Mouse (Mus musculus): ENCODE data around the gene Ramp2. TPM values are rescaled to one million over a fixed set of nuclear protein-coding genes. Genes with fewer than 3 reads are reported as not detected.

Ramp2 gene
- polyA plus RNA-seq, 1 experiment from 2014 or later = 96.5 TPM

- peak; percentile 95 for ATAC-seq (ENCODE audit: low FRiP score, low read depth)
- Histone ChIP-seq H3K4me1 (replicated peaks) (peaks cover 23% of the 10 kb centered on the region), H3K4me2 (peak within 1 kb of the TSS; percentile 73)
These were observed 19.6 kb upstream of the Ramp2 start, which contains the start of gene Ezh1 for GRCm38 (mm10) chr11:101226065-101226701. TSS of gene Ezh1 (minus strand) at chr11:101226463.

DNA sequence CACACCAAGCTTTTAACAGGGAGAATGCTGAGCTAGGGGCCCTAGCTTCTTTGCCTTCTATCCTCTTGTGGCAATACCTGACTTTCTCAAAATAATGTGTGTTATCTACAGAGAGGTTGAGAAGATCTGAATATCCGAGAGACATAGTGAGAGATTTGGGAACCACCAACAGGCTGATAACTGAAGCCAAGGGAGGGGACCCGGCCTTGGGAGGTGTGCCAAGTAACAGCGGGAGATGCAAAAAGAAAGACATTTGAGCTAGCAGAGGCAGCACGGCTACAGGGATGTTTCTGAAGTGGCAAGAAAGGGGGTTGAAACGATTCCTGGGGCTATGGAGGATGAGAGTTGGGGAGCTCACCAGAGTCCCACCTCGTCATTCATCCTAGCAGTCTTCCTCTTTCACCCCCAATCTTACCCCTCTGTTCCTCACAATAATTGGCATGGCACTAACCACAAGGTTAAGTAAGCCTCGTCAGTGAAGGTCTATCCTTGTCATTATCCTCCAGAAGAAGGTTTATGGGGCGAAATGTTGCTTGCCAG is 16.4 kb upstream of the Ramp2 start:
- no peak overlapping the region for H3K9ac ChIP-seq
- H3K4me3 ChIP-seq = no peak overlapping the region
- peak overlapping the region; percentile 76; the same call in 1 of the 2 replicates for H3K27ac ChIP-seq (replicated peaks)
- H3K4me1 ChIP-seq (replicated peaks) = peaks cover 29% of the 10 kb centered on the region
- no peaks in the 10 kb centered on the region for H3K27me3 ChIP-seq
- no peak overlapping the region for H3K4me2 ChIP-seq
- H3K36me3 ChIP-seq = no peaks in the 10 kb centered on the region
- WGBS = 22% methylated on average over 8 of the region's 8 CpGs
- ATAC-seq (ENCODE audit: low FRiP score, low read depth) = no peak
- H3K9me3 ChIP-seq = no peaks in the 10 kb centered on the region

More at GRCm38 (mm10) chr11:101226065-101226701, 19.6 kb upstream of the Ramp2 start, which contains the start of gene Ezh1:
- Histone ChIP-seq H3K36me3 (no peaks in the 10 kb centered on the region), H3K27ac (replicated peaks) (peak within 1 kb of the TSS; percentile 36), H3K4me3 (peak within 1 kb of the TSS; percentile 71), H3K9me3 (no peaks in the 10 kb centered on the region), H3K27me3 (no peaks in the 10 kb centered on the region), H3K9ac (peak within 1 kb of the TSS; percentile 74)
- under 1% methylated on average over 56 of the region's 56 CpGs for WGBS

DNA sequence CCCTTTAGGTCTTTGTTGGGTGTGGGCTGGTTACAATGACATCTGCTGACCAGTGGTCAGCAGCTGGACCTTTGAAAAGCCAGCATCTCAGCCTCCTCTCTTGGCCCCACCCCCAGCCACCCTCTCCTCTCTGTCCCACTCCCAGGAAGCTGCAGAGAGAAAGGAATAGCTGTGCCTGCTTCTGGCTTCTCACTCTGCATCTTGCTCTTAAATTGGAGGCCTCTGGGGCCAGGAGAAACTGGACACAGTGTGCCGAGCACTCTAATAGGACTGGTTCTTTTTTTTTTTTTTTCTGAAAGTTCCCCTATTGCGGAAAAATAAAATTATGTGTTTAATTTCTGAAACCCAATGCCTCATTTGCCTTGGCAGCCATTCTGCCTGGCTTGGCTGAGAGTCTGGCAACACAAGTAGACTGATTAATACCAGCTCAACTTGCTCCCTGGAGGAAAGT is 15.7 kb upstream of the Ramp2 start:
- H3K4me1 ChIP-seq (replicated peaks) = peaks cover 28% of the 10 kb centered on the region
- H3K4me2 ChIP-seq = no peak overlapping the region
- no peak overlapping the region for H3K4me3 ChIP-seq
- H3K27ac ChIP-seq (replicated peaks) = peak overlapping the region; percentile 76
- H3K36me3 ChIP-seq = no peaks in the 10 kb centered on the region
- no peak overlapping the region for H3K9ac ChIP-seq
- no peak for ATAC-seq (ENCODE audit: low FRiP score, low read depth)
- no peaks in the 10 kb centered on the region for H3K9me3 ChIP-seq
- no peaks in the 10 kb centered on the region for H3K27me3 ChIP-seq
- 24% methylated on average over 2 of the region's 2 CpGs for WGBS

GRCm38 (mm10) chr11:101230526-101230925 is 15.3 kb upstream of the Ramp2 start:
- H3K27me3 ChIP-seq = no peaks in the 10 kb centered on the region
- H3K36me3 ChIP-seq = no peaks in the 10 kb centered on the region
- H3K4me2 ChIP-seq = peak overlapping the region; percentile 37; the same call in 1 of the 2 replicates
- peak overlapping the region; percentile 76 for H3K27ac ChIP-seq (replicated peaks)
- H3K9ac ChIP-seq = no peak overlapping the region
- no peaks in the 10 kb centered on the region for H3K9me3 ChIP-seq
- no peak overlapping the region for H3K4me3 ChIP-seq
- ATAC-seq (ENCODE audit: low FRiP score, low read depth) = no peak
- WGBS = 11% methylated on average over 5 of the region's 5 CpGs
- H3K4me1 ChIP-seq (replicated peaks) = peaks cover 23% of the 10 kb centered on the region

GRCm38 (mm10) chr11:101230991-101231871 is 14.6 kb upstream of the Ramp2 start:
- peak overlapping the region; percentile 76 for H3K27ac ChIP-seq (replicated peaks)
- H3K36me3 ChIP-seq = no peaks in the 10 kb centered on the region
- 14% methylated on average over 18 of the region's 18 CpGs for WGBS
- H3K4me2 ChIP-seq = peak overlapping the region; percentile 37
- no peaks in the 10 kb centered on the region for H3K9me3 ChIP-seq
- no peak for ATAC-seq (ENCODE audit: low FRiP score, low read depth)
- H3K4me3 ChIP-seq = no peak overlapping the region
- peaks cover 20% of the 10 kb centered on the region for H3K4me1 ChIP-seq (replicated peaks)
- H3K27me3 ChIP-seq = no peaks in the 10 kb centered on the region
- no peak overlapping the region for H3K9ac ChIP-seq

DNA sequence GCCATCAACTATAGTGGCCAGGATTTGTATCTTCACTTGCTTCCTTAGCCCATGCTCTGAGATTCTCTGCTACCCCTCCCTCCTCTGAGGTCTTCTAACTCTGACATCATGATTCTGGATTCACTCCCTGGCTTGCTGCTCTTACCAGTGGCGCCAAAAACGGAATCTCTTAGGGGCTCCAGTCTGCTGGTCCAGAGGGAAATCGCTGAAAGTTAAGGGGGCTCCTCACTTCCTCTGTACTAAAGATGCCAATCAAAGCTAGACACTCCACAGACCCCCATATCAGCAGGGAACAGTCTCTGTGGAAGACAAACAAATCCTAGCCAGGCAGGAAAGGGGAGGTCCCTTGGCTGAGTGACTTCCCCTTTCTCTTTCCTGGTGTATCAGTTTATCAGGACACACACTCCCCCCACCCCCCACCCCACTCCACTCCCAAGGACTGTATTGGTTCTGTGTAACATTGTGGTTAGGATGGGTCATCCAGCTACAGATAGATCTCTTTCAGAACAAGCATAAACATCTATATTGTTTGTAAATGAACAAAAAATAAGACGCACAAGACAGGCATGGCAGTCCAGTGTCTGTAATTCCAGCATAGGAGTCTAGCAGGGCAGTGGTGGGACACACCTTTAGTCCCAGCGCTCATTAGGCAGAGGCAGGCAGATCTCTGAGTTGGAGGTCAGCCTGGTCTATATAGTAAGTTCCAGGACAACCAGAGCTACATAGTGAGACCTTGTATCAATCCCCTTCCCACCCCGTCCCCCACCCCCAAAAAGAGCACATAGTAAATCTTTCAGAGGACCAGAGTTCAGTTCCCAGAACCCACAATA is 13.6 kb upstream of the Ramp2 start:
- Histone ChIP-seq H3K4me1 (replicated peaks) (peaks cover 16% of the 10 kb centered on the region), H3K9me3 (no peaks in the 10 kb centered on the region), H3K36me3 (no peaks in the 10 kb centered on the region), H3K27ac (replicated peaks) (peak overlapping the region; percentile 76), H3K4me2 (peak overlapping the region; percentile 37; the same call in 1 of the 2 replicates), H3K9ac (no peak overlapping the region), H3K4me3 (no peak overlapping the region), H3K27me3 (no peaks in the 10 kb centered on the region)
- ATAC-seq (ENCODE audit: low FRiP score, low read depth) = no peak
- WGBS = 64% methylated on average over 6 of the region's 6 CpGs

GRCm38 (mm10) chr11:101233240-101233639 is 12.6 kb upstream of the Ramp2 start:
- no peaks in the 10 kb centered on the region for H3K27me3 ChIP-seq
- no peak overlapping the region for H3K27ac ChIP-seq (replicated peaks)

GRCm38 (mm10) chr11:101234124-101234523 is 11.7 kb upstream of the Ramp2 start:
- Histone ChIP-seq H3K4me3 (no peak overlapping the region), H3K9ac (no peak overlapping the region), H3K27ac (replicated peaks) (no peak overlapping the region), H3K4me2 (no peak overlapping the region), H3K27me3 (no peaks in the 10 kb centered on the region), H3K36me3 (no peaks in the 10 kb centered on the region), H3K9me3 (no peaks in the 10 kb centered on the region), H3K4me1 (replicated peaks) (peaks cover 16% of the 10 kb centered on the region)
- no peak for ATAC-seq (ENCODE audit: low FRiP score, low read depth)

More at GRCm38 (mm10) chr11:101233240-101233639, 12.6 kb upstream of the Ramp2 start:
- 77% methylated on average over 1 of the region's 1 CpGs for WGBS
- H3K4me1 ChIP-seq (replicated peaks) = peaks cover 16% of the 10 kb centered on the region
- H3K36me3 ChIP-seq = no peaks in the 10 kb centered on the region
- H3K9me3 ChIP-seq = no peaks in the 10 kb centered on the region
- no peak for ATAC-seq (ENCODE audit: low FRiP score, low read depth)
- H3K4me3 ChIP-seq = no peak overlapping the region
- no peak overlapping the region for H3K4me2 ChIP-seq
- no peak overlapping the region for H3K9ac ChIP-seq

- Histone ChIP-seq H3K4me3 (no peak overlapping the region), H3K9me3 (no peaks in the 10 kb centered on the region), H3K4me2 (no peak overlapping the region), H3K27ac (replicated peaks) (no peak overlapping the region), H3K9ac (no peak overlapping the region), H3K27me3 (no peaks in the 10 kb centered on the region), H3K36me3 (no peaks in the 10 kb centered on the region), H3K4me1 (replicated peaks) (peaks cover 13% of the 10 kb centered on the region)
- no peak for ATAC-seq (ENCODE audit: low FRiP score, low read depth)
These were observed 10.4 kb upstream of the Ramp2 start for GRCm38 (mm10) chr11:101235429-101235828.

DNA sequence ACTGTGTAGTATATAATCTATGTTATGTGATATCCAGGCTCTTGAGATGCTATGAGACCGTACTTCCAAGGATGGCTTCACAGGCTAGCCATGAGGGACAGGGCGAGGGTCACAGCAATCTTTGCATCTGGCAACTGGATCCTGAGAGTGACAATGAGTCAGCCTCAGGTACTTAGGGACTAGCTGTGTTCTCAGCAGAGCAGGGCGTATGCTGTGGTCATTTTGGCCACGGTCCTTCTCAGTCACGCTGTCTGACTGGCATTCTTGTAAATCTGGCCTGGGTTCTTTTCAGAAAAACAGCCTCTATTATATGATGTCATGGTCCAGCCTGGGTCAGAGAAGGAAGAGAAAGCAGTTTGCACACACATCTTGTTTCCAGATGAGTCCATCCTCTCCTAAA is 9.0 kb upstream of the Ramp2 start:
- WGBS = 94% methylated on average over 5 of the region's 5 CpGs
- Histone ChIP-seq H3K9me3 (no peaks in the 10 kb centered on the region), H3K4me2 (no peak overlapping the region), H3K4me1 (replicated peaks) (no peaks in the 10 kb centered on the region), H3K27ac (replicated peaks) (no peak overlapping the region), H3K27me3 (no peaks in the 10 kb centered on the region), H3K4me3 (no peak overlapping the region), H3K36me3 (no peaks in the 10 kb centered on the region), H3K9ac (no peak overlapping the region)
- ATAC-seq (ENCODE audit: low FRiP score, low read depth) = no peak

GRCm38 (mm10) chr11:101238071-101238647 is 7.7 kb upstream of the Ramp2 start:
- no peaks in the 10 kb centered on the region for H3K27me3 ChIP-seq
- no peak for ATAC-seq (ENCODE audit: low FRiP score, low read depth)
- 0 out of 2 replicates have a peak overlapping the region, but pooled peaks have one; percentile 15 for H3K27ac ChIP-seq (replicated peaks)
- no peaks in the 10 kb centered on the region for H3K4me1 ChIP-seq (replicated peaks)
- H3K36me3 ChIP-seq = no peaks in the 10 kb centered on the region
- H3K9ac ChIP-seq = no peak overlapping the region
- no peak overlapping the region for H3K4me3 ChIP-seq
- H3K4me2 ChIP-seq = no peak overlapping the region
- no peaks in the 10 kb centered on the region for H3K9me3 ChIP-seq
- 63% methylated on average over 5 of the region's 5 CpGs for whole genome bisulfite sequencing
